Mouse (Mus musculus): Measurements from ENCODE around the gene Tmem127. TPM values are rescaled to one million over a fixed set of nuclear protein-coding genes. Genes with fewer than 3 reads are reported as not detected.

The Tmem127 gene
- total and polyA plus RNA-seq, 3 experiments, result 10.3 to 16.6 TPM; not detected in 1

- TF ChIP-seq ETS1 (IDR thresholded peaks at IDR 0.05; ENCODE audit: low read depth, low read length) (no peak), HCFC1 (IDR thresholded peaks at IDR 0.05; ENCODE audit: low read depth, low read length) (no peak), TCF12 (IDR thresholded peaks at IDR 0.05; ENCODE audit: low read depth, low read length) (no peak), ZMIZ1 (IDR thresholded peaks at IDR 0.05; ENCODE audit: low read depth, low read length) (no peak)
- no peak overlapping the region for H3K9ac ChIP-seq (ENCODE audit: control insufficient read depth, low read depth, low read length, poor library complexity, severe bottlenecking)
- no peak overlapping the region for H3K27ac ChIP-seq (ENCODE audit: control insufficient read depth, low read depth, low read length)
- H3K79me2 ChIP-seq (ENCODE audit: control insufficient read depth, insufficient read depth, low read length, poor library complexity), result peaks cover 17% of the 10 kb centered on the region
- peaks cover 4 to 21% of the 10 kb centered on the region in 2 experiments for H3K36me3 ChIP-seq (ENCODE audit: control insufficient read depth in 1 of 2, insufficient read depth in 2 of 2, low read length in 2 of 2)
- no peaks in the 10 kb centered on the region for H3K9me3 ChIP-seq (replicated peaks; ENCODE audit: insufficient read depth, low read length)
- no peaks in the 10 kb centered on the region for H3K27me3 ChIP-seq (ENCODE audit: control insufficient read depth in 1 of 2, insufficient read depth in 2 of 2, low read length in 2 of 2)
- no peak overlapping the region for H3K4me3 ChIP-seq (ENCODE audit: control insufficient read depth in 1 of 2, insufficient read depth in 1 of 2, low read depth in 2 of 2, low read length in 2 of 2)
- H3K4me1 ChIP-seq (ENCODE audit: control insufficient read depth in 1 of 2, insufficient read depth in 2 of 2, low read length in 2 of 2), result no peaks in the 10 kb centered on the region; a peak in 1 of 4 replicates
- DNase-seq (ENCODE audit: low read depth, low spot score), result no peak
Observed at GRCm38 (mm10) chr2:127210701-127211100, 37.0 kb upstream of the Tmem127 start.

GRCm38 (mm10) chr2:127217746-127218145, 30.0 kb upstream of the Tmem127 start:
- H3K27ac ChIP-seq (ENCODE audit: control insufficient read depth, low read depth, low read length), result no peak overlapping the region
- H3K79me2 ChIP-seq (ENCODE audit: control insufficient read depth, insufficient read depth, low read length, poor library complexity), result no peaks in the 10 kb centered on the region; the same call in 1 of the 2 replicates
- TF ChIP-seq TAL1 (IDR thresholded peaks at IDR 0.05; ENCODE audit: low read length) (no peak), SMC3 (IDR thresholded peaks at IDR 0.05; ENCODE audit: low read depth, low read length) (no peak), NELFE (IDR thresholded peaks at IDR 0.05; ENCODE audit: low read depth, low read length) (no peak), MEF2A (IDR thresholded peaks at IDR 0.05; ENCODE audit: extremely low read depth, insufficient replicate concordance, low read depth, low read length, poor library complexity, severe bottlenecking) (no peak), TBP (IDR thresholded peaks at IDR 0.05; ENCODE audit: low read depth, low read length) (no peak), MAFK (IDR thresholded peaks at IDR 0.05; ENCODE audit: borderline replicate concordance, low read depth, low read length) (no peak), NRF1 (IDR thresholded peaks at IDR 0.05; ENCODE audit: insufficient read depth, low read depth, low read length, poor library complexity, severe bottlenecking) (no peak)

GRCm38 (mm10) chr2:127225261-127225660, 22.4 kb upstream of the Tmem127 start:
- Histone ChIP-seq H3K36me3 (ENCODE audit: control insufficient read depth in 1 of 2, insufficient read depth in 2 of 2, low read length in 2 of 2) (peaks cover 0 to 53% of the 10 kb centered on the region in 2 experiments; a peak in 2 of 4 replicates), H3K27ac (ENCODE audit: control insufficient read depth, low read depth, low read length) (no peak overlapping the region), H3K79me2 (ENCODE audit: control insufficient read depth, insufficient read depth, low read length, poor library complexity) (no peaks in the 10 kb centered on the region), H3K4me1 (ENCODE audit: control insufficient read depth in 1 of 2, insufficient read depth in 2 of 2, low read length in 2 of 2) (no peaks in the 10 kb centered on the region), H3K4me3 (ENCODE audit: control insufficient read depth in 1 of 2, insufficient read depth in 1 of 2, low read depth in 2 of 2, low read length in 2 of 2) (no peak overlapping the region), H3K27me3 (ENCODE audit: control insufficient read depth in 1 of 2, insufficient read depth in 2 of 2, low read length in 2 of 2) (no peaks in the 10 kb centered on the region), H3K9me3 (replicated peaks; ENCODE audit: insufficient read depth, low read length) (no peaks in the 10 kb centered on the region), H3K9ac (ENCODE audit: control insufficient read depth, low read depth, low read length, poor library complexity, severe bottlenecking) (no peak overlapping the region)
- TF ChIP-seq RAD21 (IDR thresholded peaks at IDR 0.05; ENCODE audit: low read depth, low read length) (peak; percentile 5), ETS1 (IDR thresholded peaks at IDR 0.05; ENCODE audit: low read depth, low read length) (no peak), UBTF (IDR thresholded peaks at IDR 0.05; ENCODE audit: borderline replicate concordance, insufficient read depth, low read depth, low read length) (no peak), NELFE (IDR thresholded peaks at IDR 0.05; ENCODE audit: low read depth, low read length) (no peak), MEF2A (IDR thresholded peaks at IDR 0.05; ENCODE audit: extremely low read depth, insufficient replicate concordance, low read depth, low read length, poor library complexity, severe bottlenecking) (no peak), ZMIZ1 (IDR thresholded peaks at IDR 0.05; ENCODE audit: low read depth, low read length) (no peak), NRF1 (IDR thresholded peaks at IDR 0.05; ENCODE audit: insufficient read depth, low read depth, low read length, poor library complexity, severe bottlenecking) (no peak), MXI1 (IDR thresholded peaks at IDR 0.05; ENCODE audit: low read depth, low read length) (no peak), POLR2AphosphoS2 (IDR thresholded peaks at IDR 0.05; ENCODE audit: low read length) (no peak), SMC3 (IDR thresholded peaks at IDR 0.05; ENCODE audit: low read depth, low read length) (no peak), RCOR1 (IDR thresholded peaks at IDR 0.05; ENCODE audit: low read depth, low read length) (no peak), CTCF (IDR thresholded peaks at IDR 0.05 in 2 of 3, conservative IDR thresholded peaks at IDR 0.05 in 1 of 3; ENCODE audit: control insufficient read depth in 1 of 3, insufficient read depth in 1 of 3, low read depth in 2 of 3, low read length in 3 of 3, poor library complexity in 1 of 3, severe bottlenecking in 1 of 3) (peak; percentile 11 to 41 (median 37); a peak in 4 of 6 replicates), POLR2A (IDR thresholded peaks at IDR 0.05; ENCODE audit: control insufficient read depth in 1 of 2, insufficient read depth in 1 of 2, low read depth in 1 of 2, low read length in 2 of 2, poor library complexity in 1 of 2) (no peak), EP300 (IDR thresholded peaks at IDR 0.05; ENCODE audit: low read depth in 1 of 2, low read length in 2 of 2) (no peak), ELF1 (IDR thresholded peaks at IDR 0.05; ENCODE audit: low read depth, low read length) (no peak), HCFC1 (IDR thresholded peaks at IDR 0.05; ENCODE audit: low read depth, low read length) (no peak), MAX (IDR thresholded peaks at IDR 0.05; ENCODE audit: low read length) (no peak)
- peak; percentile 38 for DNase-seq (ENCODE audit: low read depth, low spot score)

More at GRCm38 (mm10) chr2:127217746-127218145, 30.0 kb upstream of the Tmem127 start:
- Histone ChIP-seq H3K4me3 (ENCODE audit: control insufficient read depth in 1 of 2, insufficient read depth in 1 of 2, low read depth in 2 of 2, low read length in 2 of 2) (no peak overlapping the region), H3K4me1 (ENCODE audit: control insufficient read depth in 1 of 2, insufficient read depth in 2 of 2, low read length in 2 of 2) (no peaks in the 10 kb centered on the region), H3K27me3 (ENCODE audit: control insufficient read depth in 1 of 2, insufficient read depth in 2 of 2, low read length in 2 of 2) (no peaks in the 10 kb centered on the region), H3K36me3 (ENCODE audit: control insufficient read depth in 1 of 2, insufficient read depth in 2 of 2, low read length in 2 of 2) (peaks cover 0 to 24% of the 10 kb centered on the region in 2 experiments; a peak in 2 of 4 replicates), H3K9ac (ENCODE audit: control insufficient read depth, low read depth, low read length, poor library complexity, severe bottlenecking) (no peak overlapping the region), H3K9me3 (replicated peaks; ENCODE audit: insufficient read depth, low read length) (no peaks in the 10 kb centered on the region)
- no peak for DNase-seq (ENCODE audit: low read depth, low spot score)

Measured in MEL (cell line).